Mouse (Mus musculus) v-Abl transformed pro-B cells (cell line): ENCODE results near the gene Nap1l4.

Experiments
- in situ Hi-C, 2 experiments: fragments of 400-800 bp; cut with MboI; formaldehyde crosslinking; loops; one replicate each; pipeline ENCODE4 v1.15.1; 2025; ENCODE audit not compliant: unreplicated experiment in 2 of 2

Gene Nap1l4

DNA sequence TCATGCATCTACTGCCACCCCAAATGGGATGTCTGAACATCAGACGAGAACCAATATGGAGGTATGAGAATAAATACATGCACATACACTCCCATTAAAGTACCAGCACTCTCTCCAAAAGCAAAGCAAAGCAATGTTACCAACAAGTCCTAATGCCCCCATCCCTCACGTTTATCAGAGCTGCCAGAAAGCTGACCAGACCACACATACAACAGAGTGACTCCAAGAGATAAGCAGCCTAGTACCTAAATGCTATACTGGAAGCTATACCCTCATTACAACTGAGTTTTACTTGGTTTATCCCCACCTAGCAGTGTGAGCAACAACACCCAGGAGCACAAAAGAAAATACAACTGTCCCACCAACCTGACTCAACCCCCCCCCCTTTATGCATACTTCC is 15.6 kb downstream of the Nap1l4 start:
- in situ Hi-C loops, result no loop called here

DNA sequence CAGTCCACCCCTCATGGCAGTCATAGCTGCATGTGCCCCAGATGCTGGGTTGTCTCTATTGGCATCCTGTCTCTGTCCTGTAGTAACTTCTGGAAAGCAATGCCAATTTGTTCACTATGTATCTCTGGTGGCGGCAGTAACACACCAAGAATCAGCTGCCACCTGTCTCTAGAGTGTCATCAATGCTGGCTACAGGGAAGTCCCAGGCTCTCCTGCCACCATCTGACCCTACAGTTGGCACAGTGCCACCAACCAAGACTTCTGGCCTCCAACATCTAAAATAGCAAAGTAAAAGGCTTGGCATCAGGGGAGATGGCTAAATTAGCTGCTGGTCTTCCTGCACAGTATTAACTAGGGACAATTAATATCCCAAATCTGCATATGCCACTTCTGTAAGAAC is 16.5 kb downstream of the Nap1l4 start:
- in situ Hi-C loops, result no loop called here

DNA sequence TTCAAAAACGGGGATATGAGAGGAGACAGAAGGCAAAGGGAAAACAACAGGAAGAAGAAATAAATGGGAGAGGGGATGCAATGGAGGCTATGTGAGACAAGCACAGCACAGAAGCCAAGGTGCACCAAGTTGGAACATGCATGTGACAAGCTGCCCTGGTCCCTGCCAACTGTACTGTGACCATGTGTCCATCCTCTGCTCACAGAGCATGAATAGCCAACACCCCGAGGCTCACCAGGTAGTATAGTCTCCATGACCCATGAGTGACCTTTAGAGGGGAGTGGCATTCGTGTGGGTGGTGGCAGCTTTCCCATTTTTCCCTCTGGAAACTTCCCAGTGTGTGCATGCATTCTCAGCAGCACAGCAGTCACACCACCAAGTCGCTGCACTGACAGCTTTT is 29.6 kb downstream of the Nap1l4 start:
- in situ Hi-C loops, result no loop called here

DNA sequence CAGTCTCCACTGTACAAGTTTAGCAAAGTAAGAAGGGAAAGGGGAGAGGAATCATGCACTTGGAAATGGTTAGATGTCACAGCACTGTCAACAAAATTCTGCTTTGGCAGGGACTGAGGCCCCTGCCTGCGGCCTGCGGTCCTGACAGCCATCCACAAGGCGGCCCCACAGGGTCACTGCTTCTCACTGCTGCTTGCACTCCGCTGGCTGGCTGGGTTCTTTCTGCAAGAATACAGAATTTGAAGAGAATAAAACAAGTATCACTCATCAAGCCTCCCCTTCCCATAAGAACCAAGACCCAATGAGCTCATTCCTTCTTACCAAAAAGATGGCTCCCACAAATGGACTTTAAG is 34.5 kb downstream of the Nap1l4 start:
- in situ Hi-C loops, result no loop called here

DNA sequence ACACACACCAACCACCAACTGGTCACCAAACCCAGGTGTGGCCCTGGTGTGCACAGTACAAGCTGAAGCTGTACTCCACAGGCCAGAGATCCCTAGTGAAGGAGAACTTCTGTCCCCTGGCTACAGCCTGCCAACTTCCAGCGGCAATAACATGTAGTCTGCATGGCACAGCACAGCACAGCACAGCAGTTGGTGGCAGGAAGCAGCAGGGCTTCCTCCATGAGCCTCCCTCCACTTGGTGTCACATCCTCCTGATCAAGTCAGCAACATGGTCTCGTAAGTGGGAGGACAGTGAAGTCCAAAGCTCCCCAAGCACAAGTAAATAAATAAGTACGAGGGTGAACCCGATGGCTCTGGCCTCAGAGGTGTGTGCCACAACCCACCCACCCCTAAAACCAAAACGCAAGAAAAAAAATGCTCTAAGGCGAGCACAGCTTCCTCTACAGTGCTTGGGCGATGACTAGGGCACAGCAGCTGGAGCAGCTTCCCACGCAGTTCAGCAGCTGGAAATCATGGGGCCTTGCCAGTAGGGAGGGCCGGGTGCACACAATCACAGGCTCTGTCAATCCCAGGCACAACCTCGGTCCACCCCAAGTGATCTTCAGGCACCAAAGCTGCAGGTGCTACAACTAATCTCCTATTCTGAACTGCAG is 35.0 kb downstream of the Nap1l4 start:
- in situ Hi-C loops, result no loop called here

DNA sequence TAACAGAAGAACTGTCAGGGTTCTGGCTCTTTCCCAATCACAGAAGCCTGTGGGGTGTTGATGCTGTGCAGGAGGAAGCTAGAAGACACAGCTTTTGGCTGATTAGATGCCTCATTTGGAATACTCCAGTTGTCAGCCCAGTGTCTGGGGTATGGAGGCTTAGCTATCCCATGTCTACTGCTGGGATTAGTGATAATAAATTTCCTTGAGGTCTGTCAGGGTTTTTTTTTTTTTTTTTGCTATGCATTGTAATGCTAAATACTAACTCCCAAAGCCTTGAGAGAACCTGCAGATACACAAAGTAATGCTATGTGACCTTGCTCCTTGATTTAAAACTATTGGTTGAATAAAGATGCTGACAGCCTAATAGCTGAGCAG is 37.6 kb downstream of the Nap1l4 start:
- in situ Hi-C loops, result no loop called here

DNA sequence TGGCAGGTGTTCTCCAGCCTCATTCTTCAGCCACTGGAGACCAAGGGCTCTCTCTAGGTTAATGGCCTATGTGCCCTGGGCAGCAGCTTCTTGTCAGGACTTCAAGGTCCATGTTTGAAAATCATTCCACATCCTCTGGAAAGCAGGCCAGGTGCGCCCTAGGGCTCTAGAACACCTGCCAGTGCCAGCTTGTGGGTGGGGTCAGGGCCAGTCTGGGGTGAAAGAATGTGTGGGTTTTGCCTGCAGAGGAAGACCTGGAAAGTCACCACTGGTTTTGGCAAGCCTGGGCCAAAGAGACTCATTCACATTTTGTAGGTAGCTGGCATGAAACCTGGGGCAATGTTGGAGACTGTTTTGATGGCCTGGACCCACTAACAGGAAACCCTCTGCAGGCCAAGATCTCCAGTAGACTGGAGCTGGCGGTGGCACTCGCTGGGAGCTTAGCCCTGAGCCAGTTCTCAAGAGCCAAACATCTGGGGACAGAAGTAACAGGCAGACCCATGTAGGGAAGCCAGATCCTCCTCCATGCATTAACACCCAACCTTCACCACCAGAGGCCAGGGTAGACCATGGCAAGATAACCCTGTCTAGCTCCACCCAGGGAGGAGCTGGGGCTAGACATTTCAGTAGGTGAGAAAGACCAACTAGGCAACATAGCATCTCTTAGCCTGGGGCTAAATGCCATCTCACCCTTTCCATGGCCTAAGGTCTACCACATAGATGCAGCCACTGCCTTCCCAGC is 38.1 kb downstream of the Nap1l4 start:
- in situ Hi-C loops, result no loop called here

DNA sequence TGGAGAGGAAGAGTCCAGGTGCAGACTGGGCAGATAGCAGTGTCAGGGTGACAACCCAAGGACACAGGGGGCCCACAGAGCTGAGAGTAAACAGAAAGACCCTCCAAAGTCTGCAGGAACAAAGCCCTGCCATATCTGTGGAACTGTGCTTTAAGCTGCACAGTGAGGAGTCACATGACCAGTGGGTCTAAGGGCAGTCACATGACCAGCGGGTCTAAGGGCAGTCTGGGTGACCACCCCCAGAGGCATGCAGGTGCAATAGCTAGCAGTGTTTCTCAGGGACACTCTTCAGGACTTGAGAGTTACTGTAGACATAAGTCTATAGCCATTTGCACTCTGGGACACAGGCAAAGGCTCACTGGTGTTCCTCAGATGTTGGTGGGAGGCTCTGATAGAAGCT is 39.3 kb downstream of the Nap1l4 start:
- in situ Hi-C loops, result no loop called here

DNA sequence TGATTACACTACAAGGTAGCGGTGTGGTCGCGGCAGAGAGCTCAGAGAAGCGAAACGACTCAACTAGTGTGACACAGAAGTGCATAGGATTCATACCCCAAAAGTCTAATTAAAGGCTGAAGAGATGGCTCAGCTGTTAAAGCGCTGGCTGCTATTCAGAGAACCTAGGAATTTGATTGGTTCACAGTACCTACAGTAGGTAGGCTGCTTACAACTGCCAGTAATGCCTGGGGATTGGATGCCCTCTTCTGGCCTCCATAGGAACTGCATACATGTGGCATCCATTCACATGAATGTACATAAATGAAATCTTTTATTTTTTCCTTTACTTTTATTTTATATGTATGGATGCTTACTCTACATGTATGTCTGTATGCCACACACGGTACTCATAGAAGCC is 42.2 kb downstream of the Nap1l4 start:
- in situ Hi-C loops, result no loop called here

DNA sequence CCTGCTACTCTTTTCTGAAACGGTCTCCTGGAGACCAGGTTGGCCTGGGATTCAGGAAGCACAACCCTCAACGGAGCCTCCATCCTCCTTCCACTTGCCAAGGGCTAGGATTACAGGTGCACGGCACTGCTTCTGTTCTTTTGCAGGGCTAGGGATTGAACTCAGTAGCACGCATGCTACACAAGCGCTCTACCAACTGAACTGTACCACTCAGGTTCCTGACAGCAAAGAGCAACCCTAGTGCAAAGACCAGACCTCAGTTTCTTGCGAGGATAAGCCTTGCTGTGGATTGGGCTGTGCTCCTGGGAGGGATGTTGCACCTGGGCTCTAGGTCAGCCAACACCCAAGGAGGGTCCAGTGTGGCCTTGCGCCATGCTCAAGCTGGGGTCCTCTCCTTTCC is 42.6 kb downstream of the Nap1l4 start:
- in situ Hi-C loops, result no loop called here

DNA sequence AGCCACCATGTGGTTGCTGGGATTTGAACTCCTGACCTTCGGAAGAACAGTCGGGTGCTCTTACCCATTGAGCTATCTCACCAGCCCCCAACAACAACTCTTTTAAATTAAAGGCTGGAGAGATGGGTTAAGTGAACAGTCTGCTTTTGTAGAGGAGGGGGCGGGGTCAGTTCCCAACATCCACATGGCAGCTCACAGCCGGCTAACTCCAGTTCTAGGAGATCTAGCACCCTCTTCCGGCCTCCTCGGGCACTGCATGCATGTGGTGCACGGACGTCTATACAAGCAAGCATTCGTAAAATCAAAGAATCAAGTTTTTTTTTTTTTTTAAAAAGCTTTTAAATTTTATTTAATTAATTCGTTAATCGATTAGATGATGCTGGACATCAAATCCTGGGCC is 43.1 kb downstream of the Nap1l4 start:
- in situ Hi-C loops, result no loop called here

DNA sequence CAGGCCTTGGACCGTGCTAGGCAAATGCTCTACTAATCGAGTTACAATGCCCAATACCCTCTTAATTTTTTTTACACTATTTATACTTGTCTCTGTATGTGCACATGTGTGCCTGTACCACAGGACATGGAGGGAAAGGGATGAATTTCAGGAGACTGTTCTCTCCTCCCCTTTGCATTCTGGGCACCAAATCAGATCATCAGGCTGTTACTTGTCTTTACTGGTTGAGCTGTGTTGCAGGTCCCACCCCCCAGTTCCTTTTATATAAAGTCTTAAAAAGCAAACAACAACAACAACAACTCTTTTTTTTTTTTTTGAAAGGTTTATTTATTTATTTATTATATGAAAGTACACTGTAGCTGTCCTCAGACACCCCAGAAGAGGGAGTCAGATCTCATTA is 43.5 kb downstream of the Nap1l4 start:
- in situ Hi-C loops, result no loop called here

DNA sequence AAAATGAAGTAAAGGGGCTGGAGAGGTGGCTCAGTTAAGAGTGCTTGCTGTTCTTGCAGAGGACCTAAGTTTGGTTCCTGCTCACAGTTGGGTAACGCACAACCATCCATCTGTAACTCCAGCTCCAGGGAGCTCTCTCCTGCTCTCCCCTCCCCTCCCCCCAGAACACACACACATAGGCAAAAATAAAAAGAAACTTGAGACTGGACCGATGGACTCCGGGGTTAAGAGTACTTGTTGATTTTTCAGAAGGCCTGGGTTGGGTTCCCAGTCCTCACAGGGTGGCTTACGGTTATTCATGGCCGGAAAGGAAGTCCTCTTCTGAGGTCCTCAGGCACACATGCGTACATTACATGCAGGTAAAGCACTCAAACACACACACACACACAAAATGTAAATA is 45.0 kb downstream of the Nap1l4 start:
- in situ Hi-C loops, result no loop called here

DNA sequence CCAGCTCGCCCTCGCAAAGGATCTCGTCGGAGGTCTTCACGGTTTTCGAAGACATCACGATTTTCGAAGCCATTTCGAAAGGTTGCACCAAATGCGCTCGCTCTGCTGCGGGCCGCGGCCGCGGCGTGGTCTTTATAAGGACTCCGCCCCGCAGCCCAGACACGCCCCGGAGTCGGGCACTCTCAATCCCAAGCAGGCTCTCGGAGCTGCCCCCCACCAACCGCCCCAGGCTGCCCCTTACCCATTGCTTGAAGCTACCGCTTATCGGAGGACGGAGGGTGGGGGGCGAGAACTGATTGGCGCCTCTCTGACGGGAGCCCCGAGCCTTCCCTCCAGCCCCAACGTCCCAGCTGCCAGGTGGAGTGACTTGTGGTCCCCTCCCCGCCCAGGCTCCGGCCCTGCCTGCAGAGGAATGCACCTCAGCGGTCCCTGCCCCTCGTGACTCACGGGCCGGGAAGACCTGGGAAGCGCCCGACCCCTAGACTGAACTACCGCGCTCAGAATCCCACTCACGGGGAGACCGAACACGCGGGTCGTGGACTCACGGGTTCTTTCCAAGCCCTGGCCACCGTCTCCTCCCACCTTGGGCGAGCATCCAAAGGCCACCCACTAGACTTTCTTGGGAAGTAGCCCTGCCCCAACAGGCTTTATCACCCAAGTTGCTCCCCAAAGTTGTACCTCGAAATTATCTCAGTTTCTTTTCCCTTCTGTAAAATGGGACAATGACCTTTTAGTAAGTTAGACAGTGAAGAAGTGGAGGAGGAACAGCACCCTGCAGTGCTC is 46.3 kb downstream of the Nap1l4 start, which contains the start of gene Phlda2:
Gene Phlda2 (minus strand): TSS at position 733 of the 783 bp plus-strand sequence.
- in situ Hi-C loops, result no loop called here

DNA sequence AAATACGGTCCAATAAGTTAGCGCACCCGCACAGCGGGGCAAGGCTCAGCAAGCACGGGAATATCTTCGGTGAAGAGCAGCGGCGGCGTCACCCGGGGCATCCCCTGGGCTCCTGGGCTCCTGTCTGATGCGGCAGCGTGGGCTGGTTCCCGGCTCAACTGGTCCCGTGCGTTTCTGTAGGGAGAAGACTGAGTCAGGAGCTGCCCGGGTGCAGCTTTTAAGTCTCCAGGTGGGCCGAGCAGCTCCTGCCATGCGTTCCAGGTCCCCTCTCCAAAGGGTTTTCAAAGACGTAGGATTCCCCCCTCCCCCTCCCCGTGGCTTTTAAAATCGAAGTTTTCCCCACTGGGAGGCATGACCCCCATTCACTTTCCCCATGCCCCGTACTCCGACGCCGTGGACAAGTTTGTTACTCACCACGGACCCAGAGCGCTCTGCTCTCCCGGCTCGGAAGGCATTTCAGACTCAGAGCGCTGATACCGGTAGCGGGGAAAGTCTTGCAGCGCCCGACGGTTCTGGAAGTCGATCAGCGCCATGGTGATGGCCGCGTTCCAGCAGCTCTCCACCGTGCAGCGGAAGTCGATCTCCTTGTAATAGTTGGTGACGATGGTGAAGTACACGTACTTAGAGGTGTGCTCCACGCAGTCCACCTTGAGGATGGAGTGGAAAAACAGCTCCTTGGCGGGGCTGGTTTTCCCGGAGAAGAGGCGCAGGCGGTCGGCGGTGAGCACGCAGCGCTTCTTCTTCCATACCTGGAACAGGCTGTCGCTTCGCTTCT is 47.1 kb downstream of the Nap1l4 start:
- in situ Hi-C loops, result no loop called here

DNA sequence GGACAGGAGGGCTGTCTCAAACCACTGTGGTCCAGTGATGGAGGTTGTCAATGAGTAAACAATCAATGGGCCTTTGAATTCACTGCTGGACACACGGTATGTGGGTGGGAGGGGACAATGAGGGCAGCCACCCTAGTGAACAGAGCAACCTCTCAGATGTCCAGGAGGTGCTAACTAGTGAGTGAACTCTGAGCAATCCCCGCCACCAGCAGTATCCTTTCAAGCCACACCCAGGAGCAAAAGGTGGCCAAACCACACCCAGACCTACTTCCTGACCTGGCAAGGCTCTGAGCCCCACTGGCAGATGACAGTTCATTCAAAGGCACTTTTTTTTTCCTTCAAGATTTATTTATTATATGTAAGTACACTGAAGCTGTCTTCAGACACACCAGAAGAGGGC is 48.0 kb downstream of the Nap1l4 start:
- in situ Hi-C loops, result no loop called here

DNA sequence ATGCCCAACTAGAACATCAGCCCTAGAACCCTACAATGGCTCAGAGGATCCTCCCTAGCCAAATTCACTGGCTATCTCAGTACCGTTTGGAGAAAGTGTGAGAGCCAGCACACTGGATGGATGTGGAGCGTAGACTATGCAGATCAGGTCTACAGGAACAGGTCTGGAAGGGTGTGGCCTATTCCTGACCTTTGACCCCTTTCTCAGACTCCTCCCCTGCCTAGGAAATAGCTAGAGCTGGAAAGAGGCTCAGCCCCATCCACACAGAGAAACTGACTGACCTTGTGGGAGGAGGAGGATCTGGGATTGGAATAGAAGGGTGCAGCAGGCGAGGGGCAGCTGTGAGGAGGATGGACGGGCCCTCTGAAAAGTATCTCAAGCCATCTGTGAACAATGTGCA is 50.3 kb downstream of the Nap1l4 start:
- in situ Hi-C loops, result no loop called here

DNA sequence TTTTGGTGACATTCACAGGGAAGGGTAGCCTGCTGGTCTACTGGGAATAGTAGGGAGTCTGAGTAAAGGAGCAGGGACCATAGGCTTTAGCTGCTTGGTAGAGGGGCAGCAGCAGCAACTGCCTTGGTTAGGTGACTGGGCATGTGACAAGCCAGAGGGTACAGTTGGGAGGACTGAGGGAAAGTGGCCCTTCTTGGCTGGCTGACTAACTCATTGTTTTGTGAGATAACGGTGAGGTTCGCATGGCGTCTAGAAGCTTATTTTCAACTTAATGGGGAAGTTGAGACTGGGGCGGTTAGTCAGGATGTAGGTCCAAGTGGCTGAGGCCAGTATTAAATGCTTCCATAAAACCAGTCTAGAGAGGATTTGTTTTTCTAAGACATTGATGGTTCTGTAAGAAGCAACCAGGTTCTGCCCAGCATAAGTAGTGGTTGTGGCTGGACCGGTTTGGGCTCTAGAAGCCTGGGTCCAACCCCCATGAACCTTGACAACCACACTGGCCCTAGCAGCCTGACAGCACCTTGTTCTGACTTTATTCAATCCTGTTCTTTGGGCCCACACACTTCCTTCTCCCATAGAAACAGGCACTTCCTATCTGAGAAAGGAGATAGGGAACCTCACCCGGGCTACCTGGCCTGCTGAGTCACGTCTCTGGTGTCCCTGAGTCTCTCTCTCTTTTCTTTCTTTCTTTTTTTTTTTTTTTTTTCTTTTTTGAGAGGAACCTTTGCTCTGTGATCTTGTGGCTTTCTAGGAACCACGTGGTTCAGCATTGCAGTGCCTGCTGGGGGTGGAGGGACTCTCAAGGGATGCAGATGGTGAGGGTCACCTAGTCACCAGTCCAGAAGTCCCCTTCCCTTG is 53.6 kb downstream of the Nap1l4 start:
- in situ Hi-C loops, result no loop called here

DNA sequence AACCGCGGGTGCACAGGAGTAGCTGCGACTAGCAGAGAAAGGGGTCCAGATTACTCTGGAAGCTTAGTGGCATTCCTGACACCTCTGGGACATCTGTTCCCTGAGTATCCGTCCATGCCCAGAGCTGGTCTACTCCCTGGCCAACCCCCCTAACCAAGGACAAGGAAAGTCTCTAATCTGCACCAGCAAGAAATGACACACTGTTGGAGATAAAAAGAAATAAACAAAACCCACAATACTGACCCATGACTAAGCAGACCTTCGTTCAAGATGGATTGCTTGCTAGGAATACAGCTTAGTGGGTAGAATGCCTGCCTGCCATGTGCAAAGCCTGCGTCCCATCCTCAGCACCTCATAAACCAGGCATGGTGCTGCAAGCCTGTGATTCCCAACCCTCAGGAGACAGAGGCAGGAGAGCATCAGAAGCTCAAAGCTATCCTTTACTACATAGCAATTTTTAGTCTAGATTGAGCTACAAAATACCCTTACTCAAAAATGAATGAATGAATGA is 55.2 kb downstream of the Nap1l4 start:
- in situ Hi-C loops, result no loop called here

DNA sequence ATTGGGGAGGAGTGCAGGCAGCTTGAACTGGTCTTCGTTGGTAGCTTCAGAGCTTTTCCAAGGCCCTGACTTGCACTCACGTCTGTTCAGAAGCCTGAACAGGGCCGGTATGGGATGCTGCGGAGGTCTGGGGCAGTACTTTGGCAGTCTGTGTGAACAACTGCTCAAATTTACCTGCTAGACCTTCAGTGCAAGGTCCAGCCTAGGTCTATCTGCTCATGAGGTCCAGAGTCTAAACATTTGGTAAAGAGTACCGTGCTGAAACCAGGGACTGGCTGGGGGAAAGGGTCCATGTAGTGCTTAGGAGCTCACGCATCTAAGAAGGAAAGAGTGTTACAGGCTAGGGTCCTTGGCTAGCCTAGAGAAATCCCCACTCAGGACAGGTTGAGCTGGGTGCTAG is 59.2 kb downstream of the Nap1l4 start:
- in situ Hi-C loops, result loop anchor here in 1 of 2 experiments (10.0 kb wide), 1 partner anchor 275 kb away; the partner anchor contains the start of gene Mrgprg
